Mouse (Mus musculus): ENCODE measurements around the gene Card14. TPM values are rescaled to one million over a fixed set of nuclear protein-coding genes. Genes with fewer than 3 reads are reported as not detected.
"Not testable (repeated sequence)": the region's sequence is repeated elsewhere in the genome, so short reads cannot be mapped to it uniquely, and the experiment has no call there.

The Card14 gene
- polyA plus RNA-seq, 1 experiment, result 0.32 TPM

DNA sequence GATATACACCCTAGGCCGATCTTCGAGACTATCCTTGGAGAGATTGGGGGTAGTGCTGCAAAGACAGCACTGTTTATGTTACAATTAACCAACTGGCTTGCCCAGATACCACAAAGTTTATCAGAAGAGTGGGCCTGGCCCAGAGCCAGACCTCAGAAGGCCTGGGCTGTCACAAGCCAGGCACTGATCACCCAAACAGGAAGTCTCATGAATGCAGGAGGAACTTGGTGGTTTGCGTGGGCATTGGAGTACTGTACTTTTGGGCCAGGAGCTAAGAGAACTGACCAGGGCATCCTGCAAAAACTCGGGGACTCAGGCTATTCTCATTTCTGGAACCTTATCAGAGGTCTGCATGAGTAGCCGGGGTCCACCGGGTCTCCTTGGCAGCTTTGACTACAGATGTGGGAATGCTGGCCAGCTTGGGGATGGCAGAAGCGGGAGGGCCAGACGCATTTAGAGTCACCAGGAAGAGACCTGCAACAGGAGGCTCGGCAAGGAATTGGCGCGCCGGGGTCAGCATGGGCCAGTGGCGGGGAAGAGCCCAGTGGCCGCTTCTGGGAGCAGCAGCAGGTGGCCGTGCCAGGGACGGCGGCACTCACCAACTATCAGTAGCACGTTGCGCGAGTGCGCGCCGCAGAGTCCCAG, 47.4 kb downstream of the Card14 start:
- DNase-seq (ENCODE audit: extremely low spot score in 1 of 2, low spot score in 1 of 2), result no peak

DNA sequence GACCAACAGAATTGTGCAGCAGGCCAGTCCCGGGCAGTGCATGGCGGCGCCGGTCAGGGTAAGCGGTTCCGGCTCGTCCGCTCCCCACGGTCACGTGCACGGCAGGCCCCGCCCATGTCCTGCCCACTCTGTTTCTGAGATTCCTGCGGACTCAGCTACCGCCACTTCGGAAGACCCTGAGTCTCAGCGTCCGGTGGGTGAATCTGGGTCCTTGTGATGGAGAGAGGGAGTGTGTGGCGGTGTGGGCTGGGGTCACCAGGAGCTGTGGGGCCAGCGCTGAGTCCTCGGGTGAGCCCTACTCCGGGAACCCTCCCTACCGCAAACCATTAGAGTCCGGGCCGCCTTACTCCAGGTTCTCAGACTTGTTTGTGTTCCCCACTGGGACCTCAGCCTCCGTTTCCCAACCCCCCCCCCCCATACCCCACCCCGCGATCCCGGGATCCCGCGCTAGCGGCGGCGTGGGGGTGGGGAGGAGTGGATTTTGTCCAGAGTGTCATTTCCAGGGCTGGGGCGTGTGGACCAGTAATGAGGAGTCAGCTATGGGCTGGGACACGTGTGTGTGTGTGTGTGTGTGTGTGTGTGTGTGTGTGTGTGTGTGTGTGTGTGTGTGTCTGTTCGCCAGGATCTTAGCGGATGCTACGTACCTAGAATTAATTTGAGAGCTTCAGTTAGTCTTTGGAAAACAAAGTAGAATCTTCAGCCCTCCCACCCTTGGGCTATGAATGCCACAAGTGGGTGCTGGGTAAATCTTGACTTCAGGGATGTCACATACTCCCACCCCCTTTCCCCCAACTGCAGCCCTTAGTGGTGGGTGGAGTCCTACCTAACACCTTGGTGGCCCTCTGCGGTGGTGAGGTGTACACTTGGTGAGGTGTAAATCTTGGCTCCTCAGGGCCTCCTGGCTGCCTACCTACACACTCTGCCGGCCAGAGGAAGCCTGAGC, 48.1 kb downstream of the Card14 start, which contains the start of the genes Sgsh and Slc26a11:
Gene Sgsh, minus strand, starts transcription at position 94 of the 943 bp plus-strand sequence.
Gene Slc26a11, plus strand, starts transcription at position 115 of the 943 bp plus-strand sequence.
- DNase-seq (ENCODE audit: extremely low spot score in 1 of 2, low spot score in 1 of 2), result peak; percentile 29 to 67

DNA sequence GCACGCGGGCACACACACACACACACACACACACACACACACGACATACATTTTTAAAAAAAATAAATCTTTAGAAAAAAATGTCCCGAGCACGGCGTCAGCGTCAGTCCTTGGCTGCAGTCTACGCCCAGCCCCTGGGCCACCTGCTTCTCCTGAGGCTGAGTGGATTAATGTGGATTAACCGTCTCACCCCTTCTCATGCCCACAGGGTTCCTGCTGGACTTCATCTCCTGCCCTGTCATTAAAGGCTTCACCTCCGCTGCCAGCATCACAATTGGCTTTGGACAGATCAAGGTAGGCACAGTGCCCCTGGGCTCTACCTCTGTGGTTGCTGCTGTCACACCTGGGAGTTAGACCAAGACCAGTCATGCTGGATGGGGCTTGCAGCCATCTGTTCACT, 51.5 kb downstream of the Card14 start:
- no peak for DNase-seq (ENCODE audit: extremely low spot score in 1 of 2, low spot score in 1 of 2)

GRCm38 (mm10) chr11:119362769-119363533, 55.4 kb downstream of the Card14 start:
- no peak for DNase-seq (ENCODE audit: extremely low spot score in 1 of 2, low spot score in 1 of 2)

DNA sequence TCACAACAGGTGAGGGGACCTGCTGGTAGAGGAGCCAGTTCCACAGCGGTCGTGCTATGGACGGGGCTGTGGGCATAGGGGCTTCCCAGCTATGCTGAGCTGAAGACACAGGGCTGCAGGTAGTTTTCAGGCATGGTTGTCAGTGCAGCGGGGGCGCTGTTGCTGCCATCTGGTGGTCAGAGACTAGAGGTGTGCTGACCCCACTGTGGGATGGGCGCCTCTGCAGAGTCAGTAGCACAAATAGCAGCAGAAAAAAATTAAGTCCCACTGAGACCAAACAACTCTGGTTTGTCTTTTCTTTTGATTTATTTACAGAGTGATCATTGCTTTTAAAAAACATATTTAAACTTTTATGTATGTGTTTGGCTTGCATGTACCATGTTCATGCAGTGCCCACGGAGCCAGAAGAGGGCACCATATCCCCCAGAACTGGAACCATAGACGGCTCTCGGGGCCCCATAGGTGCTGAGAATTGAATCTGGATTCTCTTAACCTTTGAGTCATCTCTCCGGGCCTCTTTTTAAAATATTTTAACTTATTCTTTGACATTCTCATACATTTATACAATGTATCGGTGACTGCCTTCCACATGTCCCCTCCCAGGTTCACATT, 56.1 kb downstream of the Card14 start:
- DNase-seq (ENCODE audit: extremely low spot score in 1 of 2, low spot score in 1 of 2), result peak in 1 of 2 experiments; percentile 73

DNA sequence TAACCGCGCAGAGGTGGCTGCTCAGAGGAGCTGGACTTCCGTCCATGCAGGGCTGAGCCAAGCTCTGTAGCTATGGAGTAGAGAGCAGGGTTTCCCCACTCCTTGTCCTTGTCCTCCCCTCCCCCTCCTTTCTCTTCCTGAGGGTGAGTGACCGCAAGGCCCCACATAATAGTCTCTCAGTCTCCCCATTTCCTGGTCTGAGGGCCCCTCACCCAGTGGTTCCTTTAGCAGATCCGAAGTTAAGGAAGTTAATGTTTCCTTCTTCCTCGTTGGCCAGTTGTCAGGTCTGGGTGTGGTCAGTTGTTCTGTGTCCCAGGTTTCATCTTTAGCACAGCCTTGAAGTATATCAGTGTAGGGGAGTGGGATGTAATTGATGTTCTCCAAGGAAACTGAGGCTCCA, 67.9 kb downstream of the Card14 start:
- DNase-seq (ENCODE audit: extremely low spot score in 1 of 2, low spot score in 1 of 2), result no peak

DNA sequence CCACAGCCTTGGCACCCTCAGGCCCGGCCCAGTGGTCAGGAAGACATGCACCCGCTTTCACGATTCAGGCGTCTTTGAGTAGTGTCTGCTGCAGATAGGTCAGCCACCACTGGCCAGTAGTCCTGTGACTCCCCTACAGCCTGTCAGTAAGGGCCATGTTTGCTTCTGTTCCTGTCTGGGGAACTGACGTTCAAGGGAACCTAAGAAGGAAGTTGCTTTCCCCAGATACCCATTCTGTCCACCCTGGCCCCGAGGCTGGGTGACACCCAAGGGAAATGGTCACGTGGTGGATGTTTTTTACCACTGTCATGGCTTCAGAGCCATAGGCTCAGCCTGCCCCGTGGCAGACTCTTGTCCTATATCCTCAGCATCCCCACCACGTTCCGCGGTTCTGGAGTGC, 69.8 kb downstream of the Card14 start:
- DNase-seq (ENCODE audit: extremely low spot score in 1 of 2, low spot score in 1 of 2), result no peak

DNA sequence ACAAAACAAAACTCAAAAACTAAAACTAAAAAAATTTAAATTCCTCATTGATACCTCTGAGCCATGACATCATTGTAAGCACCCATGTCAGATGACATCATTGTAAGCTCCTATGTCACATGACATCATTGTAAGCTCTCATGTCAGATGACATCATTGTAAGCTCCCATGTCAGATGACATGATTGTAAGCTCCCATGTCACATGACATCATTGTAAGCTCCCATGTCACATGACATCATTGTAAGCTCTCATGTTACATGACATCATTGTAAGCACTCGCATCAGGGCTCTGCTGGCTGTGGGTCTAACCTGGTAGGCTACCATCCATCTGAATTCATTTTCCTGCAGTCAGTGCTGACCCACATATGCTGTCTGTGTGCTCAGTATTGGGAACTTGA, 71.0 kb downstream of the Card14 start:
- no peak for DNase-seq (ENCODE audit: extremely low spot score in 1 of 2, low spot score in 1 of 2)

GRCm38 (mm10) chr11:119381631-119382337, 74.2 kb downstream of the Card14 start:
- DNase-seq (ENCODE audit: extremely low spot score in 1 of 2, low spot score in 1 of 2), result no peak

- DNase-seq (ENCODE audit: extremely low spot score in 1 of 2, low spot score in 1 of 2), result no peak
Measured at GRCm38 (mm10) chr11:119382338-119382850, 74.8 kb downstream of the Card14 start.

DNA sequence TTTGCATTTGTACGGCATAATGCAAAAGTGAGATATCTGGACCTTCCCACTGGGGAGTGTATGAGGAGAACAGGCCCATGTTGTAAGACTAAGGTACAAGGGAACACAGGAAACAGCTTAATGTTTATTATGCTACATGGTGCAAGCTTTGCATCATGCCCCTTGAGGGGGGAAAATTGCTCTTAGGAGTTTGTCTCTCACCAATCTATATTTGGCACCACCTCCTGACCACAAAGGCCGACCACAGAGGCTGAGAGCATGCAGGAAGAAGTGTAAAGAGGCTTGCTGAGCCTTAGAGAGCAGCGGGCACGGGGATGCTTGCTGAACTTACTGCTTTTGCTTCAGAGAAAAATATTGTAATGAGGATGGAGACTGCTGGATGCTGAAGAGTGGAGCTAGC, 77.3 kb downstream of the Card14 start:
- no peak for DNase-seq (ENCODE audit: extremely low spot score in 1 of 2, low spot score in 1 of 2)

DNA sequence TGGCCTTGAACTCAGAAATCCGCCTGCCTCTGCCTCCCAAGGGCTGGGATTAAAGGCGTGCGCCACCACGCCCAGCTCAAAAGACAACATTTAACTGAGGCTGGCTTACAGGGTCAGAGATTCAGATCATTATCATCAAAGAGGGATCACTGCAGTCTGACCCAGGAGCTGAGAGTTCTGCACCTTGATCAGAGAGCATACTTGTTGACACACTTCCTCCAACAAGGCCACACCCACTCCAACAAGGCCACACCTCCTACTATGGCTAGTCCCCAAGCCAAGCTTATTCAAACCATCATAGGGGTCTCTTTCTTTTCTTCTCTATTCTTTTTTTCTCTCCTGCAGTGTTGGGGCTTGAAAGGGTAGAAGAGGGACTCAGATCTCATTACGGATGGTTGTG, 78.7 kb downstream of the Card14 start:
- no peak for DNase-seq (ENCODE audit: extremely low spot score in 1 of 2, low spot score in 1 of 2)

- not testable (repeated sequence) for DNase-seq (ENCODE audit: extremely low spot score in 1 of 2, low spot score in 1 of 2)
Measured at GRCm38 (mm10) chr11:119387273-119387672, 79.7 kb downstream of the Card14 start.

- peak in 1 of 2 experiments; percentile 42 for DNase-seq (ENCODE audit: extremely low spot score in 1 of 2, low spot score in 1 of 2)
Measured at GRCm38 (mm10) chr11:119389851-119390270, 82.3 kb downstream of the Card14 start.

GRCm38 (mm10) chr11:119390271-119391231, 83.0 kb downstream of the Card14 start:
- DNase-seq (ENCODE audit: extremely low spot score in 1 of 2, low spot score in 1 of 2), result peak in 1 of 2 experiments; percentile 46

- DNase-seq (ENCODE audit: extremely low spot score in 1 of 2, low spot score in 1 of 2), result no peak
Measured at GRCm38 (mm10) chr11:119391386-119392000, 83.9 kb downstream of the Card14 start.

DNA sequence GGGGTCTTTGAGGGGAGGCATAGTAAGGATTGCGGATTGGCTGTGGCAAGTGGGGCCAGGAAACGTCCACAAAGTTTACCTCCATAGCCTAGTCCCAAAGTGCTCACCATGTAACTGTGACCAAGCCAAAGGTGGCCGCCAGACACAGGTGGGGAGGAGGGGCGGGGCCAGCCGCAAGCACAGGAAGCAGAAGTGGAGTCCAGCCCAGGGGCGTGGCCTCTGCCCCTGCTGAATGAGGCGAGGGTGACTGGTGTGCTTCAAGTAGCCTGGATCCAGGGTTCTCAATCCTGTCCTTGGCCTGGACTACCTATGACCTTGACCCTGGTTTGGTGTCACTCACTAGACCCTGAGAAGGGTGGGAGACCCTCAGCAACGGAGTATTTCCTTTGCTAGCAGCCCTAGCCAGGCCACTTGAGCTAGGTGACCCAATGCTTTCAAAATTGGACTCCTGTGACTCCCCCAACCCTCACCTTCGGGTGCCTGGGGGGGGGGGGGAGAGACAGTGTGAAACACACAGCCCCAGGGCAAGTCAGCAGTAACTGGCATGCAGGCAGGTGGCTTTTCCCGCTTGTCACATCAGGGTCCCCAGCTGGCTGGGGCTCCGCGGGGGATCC, 84.5 kb downstream of the Card14 start:
- DNase-seq (ENCODE audit: extremely low spot score in 1 of 2, low spot score in 1 of 2), result no peak

Data from frontal cortex, adult 2 months (tissue).